Mouse (Mus musculus) left cerebral cortex, adult 11 months (tissue): Measurements from ENCODE around the gene Uts2b.
"Not testable (repeated sequence)": the region's sequence is repeated elsewhere in the genome, so short reads cannot be mapped to it uniquely, and the experiment has no call there.

ENCODE experiments used
- DNase-seq: peaks from one replicate; pipeline ENCODE4 v3.0.0; 2022; ENCODE audit warnings: low spot score

Uts2b gene

GRCm38 (mm10) chr16:27375318-27375717 is 5.3 kb upstream of the Uts2b start:
- DNase-seq, result no peak

GRCm38 (mm10) chr16:27374139-27374538 is 4.1 kb upstream of the Uts2b start:
- no peak for DNase-seq

GRCm38 (mm10) chr16:27370700-27371099 is 661 bp upstream of the Uts2b start:
- no peak for DNase-seq

- DNase-seq, result no peak
These were observed 10.0 kb downstream of the Uts2b start for GRCm38 (mm10) chr16:27360059-27360458.

- no peak for DNase-seq
These were observed 15.6 kb downstream of the Uts2b start for GRCm38 (mm10) chr16:27354464-27354863.

DNA sequence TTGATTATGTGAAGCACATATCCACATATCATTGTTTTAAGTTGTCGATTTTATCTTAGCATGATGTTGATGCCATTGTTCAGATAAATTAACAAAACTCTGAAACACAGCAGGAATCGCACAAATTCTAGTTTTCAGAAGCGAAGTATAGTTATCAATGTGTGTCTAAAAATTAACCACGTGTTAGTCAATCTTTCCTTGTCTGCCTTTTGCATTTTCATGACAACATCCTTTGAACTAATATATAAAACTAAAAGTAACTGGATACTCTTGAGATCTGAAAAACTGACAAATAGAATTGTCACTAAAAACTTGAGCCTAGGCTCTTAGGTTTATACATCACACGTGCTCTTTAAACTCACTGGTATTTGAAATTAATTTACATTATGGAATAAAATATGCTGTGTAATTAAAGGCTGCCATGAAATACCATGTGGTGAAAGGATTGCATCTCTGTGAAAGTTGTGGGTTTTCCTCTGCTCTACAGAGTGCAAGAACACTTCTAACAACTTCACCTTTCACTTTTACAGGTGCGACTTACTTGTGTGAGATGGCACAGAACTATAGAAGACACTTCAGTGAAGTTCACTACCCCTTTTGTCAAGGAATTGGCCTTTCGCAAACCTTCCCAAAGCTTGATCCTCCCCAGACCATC is 20.0 kb downstream of the Uts2b start:
- DNase-seq, result no peak

- DNase-seq, result no peak
These were observed 20.8 kb downstream of the Uts2b start for GRCm38 (mm10) chr16:27349235-27349634.

GRCm38 (mm10) chr16:27348359-27348758 is 21.7 kb downstream of the Uts2b start:
- DNase-seq, result no peak

- DNase-seq, result no peak
These were observed 22.5 kb downstream of the Uts2b start for GRCm38 (mm10) chr16:27347521-27347920.

DNA sequence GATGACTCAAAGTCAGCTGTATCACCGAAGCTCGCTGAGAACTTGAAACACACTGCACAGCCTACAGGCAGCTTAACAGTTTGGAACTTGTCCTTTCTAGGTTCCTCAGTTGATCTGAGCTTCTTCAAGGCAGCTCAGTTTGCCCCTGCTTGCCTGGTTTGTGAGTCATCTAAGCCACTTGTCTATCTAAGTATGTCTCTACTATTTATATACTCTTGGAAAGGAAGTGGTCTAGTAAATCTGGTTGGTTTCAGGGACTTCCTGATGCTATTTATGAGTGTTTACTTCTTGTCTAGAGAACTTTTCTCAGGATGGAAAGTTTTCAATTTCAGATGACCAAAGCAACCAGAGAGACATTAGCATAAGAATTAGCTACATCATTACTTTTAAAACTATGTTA is 43.6 kb downstream of the Uts2b start:
- DNase-seq, result no peak

DNA sequence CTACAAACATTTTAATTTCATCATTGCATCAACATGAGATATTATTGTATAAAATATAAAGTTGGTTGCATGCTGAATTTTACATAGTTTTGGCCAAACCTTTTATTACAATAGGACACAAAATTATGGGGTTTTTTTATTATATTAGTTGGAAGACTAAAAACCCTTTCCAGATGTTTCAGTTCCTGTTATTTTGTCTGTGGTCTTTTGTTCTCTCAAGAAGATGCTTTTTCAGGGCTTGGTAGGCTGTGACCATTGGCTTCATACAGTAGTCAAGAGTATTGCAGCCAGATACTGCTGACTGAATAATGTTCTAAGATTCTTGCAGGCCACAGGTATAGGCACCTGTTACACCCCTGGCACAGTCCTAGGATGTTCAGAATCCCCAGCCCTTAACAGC is 48.0 kb downstream of the Uts2b start:
- no peak for DNase-seq

GRCm38 (mm10) chr16:27319099-27319498 is 50.9 kb downstream of the Uts2b start:
- no peak for DNase-seq

GRCm38 (mm10) chr16:27307189-27307588 is 62.9 kb downstream of the Uts2b start, which contains the start of gene Ostn:
Ostn (plus strand) TSS chr16:27307489.
- not testable (repeated sequence) for DNase-seq
